Mouse (Mus musculus) stomach, postnatal 0 days (tissue): ENCODE results near the gene Fgf14.

Experiments
- CTCF ChIP-seq: IDR thresholded peaks from 2 replicates; pipeline ENCODE4 v1.5.1; 2016; ENCODE audit warnings: antibody characterized with exemption, low read depth, mild to moderate bottlenecking, moderate library complexity
- EP300 ChIP-seq: optimal IDR thresholded peaks from 2 replicates; pipeline ENCODE3; 2016; ENCODE audit warnings: antibody characterized with exemption

DNA sequence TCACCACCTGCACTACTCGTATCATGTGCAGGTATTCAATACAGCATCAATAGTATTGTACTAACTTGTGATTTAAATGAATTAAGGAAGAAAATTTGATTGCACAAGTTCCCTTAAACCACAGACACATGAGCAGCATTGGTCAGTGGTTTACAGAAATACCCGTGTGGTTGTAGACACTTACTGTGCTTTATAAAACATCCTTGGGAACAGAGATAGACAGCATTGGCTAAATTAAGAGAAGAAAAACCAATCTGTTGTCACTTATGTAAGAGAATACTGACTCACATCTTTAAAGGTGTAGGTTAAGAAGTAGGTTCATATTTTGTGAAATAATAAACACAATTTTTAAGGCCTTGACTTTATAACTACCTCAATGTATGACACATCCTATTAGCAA lies 361.4 kb downstream of the Fgf14 start:
- no peak for TF ChIP-seq CTCF
- no peak for TF ChIP-seq EP300
